Mouse (Mus musculus) E14TG2a.4 (cell line): ENCODE measurements around the gene Med19.

Experiments
- CTCF ChIP-seq: conservative IDR thresholded peaks from 2 replicates; pipeline ENCODE4 v1.5.1; 2014; ENCODE audit warnings: low read length
- NANOG ChIP-seq: IDR thresholded peaks from 2 replicates; pipeline ENCODE4 v1.6.1; 2014; ENCODE audit warnings: borderline replicate concordance, low read length, mixed read lengths

DNA sequence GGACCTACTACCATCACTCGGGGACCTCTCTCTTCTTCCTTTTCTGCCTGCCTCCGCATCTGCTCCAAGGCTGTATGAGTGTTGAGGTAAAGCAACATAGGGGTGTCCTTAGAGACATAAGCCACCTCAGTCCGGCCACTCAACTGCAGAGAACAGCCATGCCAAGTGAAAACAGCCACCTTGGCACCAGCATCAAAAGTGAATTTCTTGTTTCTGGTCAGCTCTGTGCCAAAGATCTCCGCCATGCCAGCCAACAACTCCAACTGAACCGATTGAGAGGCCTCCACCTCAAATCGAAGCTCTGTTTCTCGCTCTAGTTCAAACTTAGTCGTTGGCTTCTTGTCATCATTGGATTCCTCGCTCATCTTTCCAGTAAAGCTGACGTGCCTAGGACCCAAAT is 47.6 kb downstream of the Med19 start:
- no peak for TF ChIP-seq CTCF
- TF ChIP-seq NANOG, result no peak
